Mouse (Mus musculus): ENCODE data around the gene Grb10.

DNA sequence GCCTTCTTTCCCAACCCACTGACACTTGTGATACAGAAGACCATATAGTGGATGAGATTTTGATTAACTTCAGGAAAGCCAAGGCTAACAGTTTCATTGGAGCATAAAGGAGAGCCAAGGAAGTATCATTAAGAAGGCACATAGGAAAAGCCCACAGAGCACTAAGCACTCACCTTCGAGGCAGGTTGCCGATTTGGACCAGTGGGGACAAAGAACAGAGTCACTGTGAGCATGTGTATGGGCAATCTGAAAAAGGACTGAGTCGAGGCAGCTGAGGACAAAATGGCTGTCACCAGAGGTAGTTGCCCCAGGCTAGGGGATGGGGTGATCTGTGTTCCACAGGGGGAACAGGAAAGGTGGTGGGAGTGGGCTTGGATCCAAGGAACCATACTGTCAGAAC is 140.0 kb downstream of the Grb10 start:
- TF ChIP-seq CTCF (IDR thresholded peaks at IDR 0.05; ENCODE audit: borderline replicate concordance, insufficient read depth, low read length) = no peak
- no peak for TF ChIP-seq POLR2A (IDR thresholded peaks at IDR 0.05; ENCODE audit: low read depth, low read length)
